Mouse (Mus musculus) heart, postnatal 0 days (tissue): ENCODE data around the gene Manbal. TPM values are rescaled to one million over a fixed set of nuclear protein-coding genes. Genes with fewer than 3 reads are reported as not detected.

ENCODE experiments used
- ATAC-seq: fragments of 200-750 bp; cut with Nextera tagmentation; 2 replicates; pipeline ENCODE4 v1.8.0; 2017; ENCODE audit warnings: low read depth, moderate number of reproducible peaks, moderate library complexity; ENCODE audit not compliant: insufficient read depth
- DNase-seq: peaks from one replicate; pipeline ENCODE4 v3.0.0-alpha.2; 2016; ENCODE audit warnings: low spot score
- H3K27ac ChIP-seq: fragments of 300-500 bp; sonication (generic); 2 replicates; pipeline ENCODE4 v1.5.1; 2014; ENCODE audit warnings: low read depth, mild to moderate bottlenecking
- H3K27me3 ChIP-seq: fragments of 300-500 bp; sonication (generic); 2 replicates; pipeline ENCODE4 v1.6.1; 2014; ENCODE audit warnings: low read length, mixed read lengths; ENCODE audit not compliant: control insufficient read depth, insufficient read depth
- H3K36me3 ChIP-seq: fragments of 300-500 bp; sonication (generic); replicated peaks from 2 replicates; pipeline ENCODE4 v1.6.1; 2014; ENCODE audit warnings: low read length, mixed read lengths; ENCODE audit not compliant: control insufficient read depth, insufficient read depth
- H3K4me1 ChIP-seq: fragments of 300-500 bp; sonication (generic); 2 replicates; pipeline ENCODE4 v1.6.1; 2014; ENCODE audit warnings: antibody characterized with exemption; ENCODE audit not compliant: control insufficient read depth, insufficient read depth
- H3K4me2 ChIP-seq: fragments of 300-500 bp; sonication (generic); 2 replicates; pipeline ENCODE4 v1.6.1; 2014; ENCODE audit warnings: low read depth, mild to moderate bottlenecking, low read length, moderate library complexity
- H3K4me3 ChIP-seq: fragments of 300-500 bp; sonication (generic); 2 replicates; pipeline ENCODE4 v1.5.1; 2014; ENCODE audit warnings: low read depth, low read length
- H3K9ac ChIP-seq: fragments of 300-500 bp; sonication (generic); replicated peaks from 2 replicates; pipeline ENCODE4 v1.6.1; 2014; ENCODE audit warnings: low read depth, low read length, mixed read lengths
- H3K9me3 ChIP-seq: fragments of 300-500 bp; sonication (generic); replicated peaks from 2 replicates; pipeline ENCODE4 v1.6.1; 2016; ENCODE audit warnings: low read length; ENCODE audit not compliant: control insufficient read depth
- CTCF ChIP-seq: IDR thresholded peaks from 2 replicates; pipeline ENCODE4 v1.5.1; 2016; ENCODE audit warnings: antibody characterized with exemption, control low read depth, low read depth
- EP300 ChIP-seq: IDR thresholded peaks from 2 replicates; pipeline ENCODE4 v1.6.1; 2016; ENCODE audit warnings: antibody characterized with exemption, low read depth
- WGBS: fragments of 180-500 bp; shearing (Covaris S2); extraction: QIAGEN DNeasy Blood & Tissue Kit; methylation state at CpG from one replicate; pipeline ENCODE4 v1.1.7; 2014; 5-methylcytosine and 5-hydroxymethylcytosine counted together
- polyA plus RNA-seq: library from polyadenylated mRNA; unstranded; fragments of >200 nt; fragmentation: Nextera tagmentation; extraction: Ambion mirVana; gene quantifications from 2 replicates; pipeline ENCODE4 v1.2.1, GENCODE M21; 2015
- total RNA-seq: library from RNA; depleted of rRNA; stranded (reverse); fragments of >200 nt; gene quantifications from 2 replicates; pipeline ENCODE4 v1.2.3, GENCODE M21; 2014; ENCODE audit warnings: low replicate concordance

Manbal gene
- total and polyA plus RNA-seq, 2 experiments from 2014 or later: 23.6 to 55.5 TPM

DNA sequence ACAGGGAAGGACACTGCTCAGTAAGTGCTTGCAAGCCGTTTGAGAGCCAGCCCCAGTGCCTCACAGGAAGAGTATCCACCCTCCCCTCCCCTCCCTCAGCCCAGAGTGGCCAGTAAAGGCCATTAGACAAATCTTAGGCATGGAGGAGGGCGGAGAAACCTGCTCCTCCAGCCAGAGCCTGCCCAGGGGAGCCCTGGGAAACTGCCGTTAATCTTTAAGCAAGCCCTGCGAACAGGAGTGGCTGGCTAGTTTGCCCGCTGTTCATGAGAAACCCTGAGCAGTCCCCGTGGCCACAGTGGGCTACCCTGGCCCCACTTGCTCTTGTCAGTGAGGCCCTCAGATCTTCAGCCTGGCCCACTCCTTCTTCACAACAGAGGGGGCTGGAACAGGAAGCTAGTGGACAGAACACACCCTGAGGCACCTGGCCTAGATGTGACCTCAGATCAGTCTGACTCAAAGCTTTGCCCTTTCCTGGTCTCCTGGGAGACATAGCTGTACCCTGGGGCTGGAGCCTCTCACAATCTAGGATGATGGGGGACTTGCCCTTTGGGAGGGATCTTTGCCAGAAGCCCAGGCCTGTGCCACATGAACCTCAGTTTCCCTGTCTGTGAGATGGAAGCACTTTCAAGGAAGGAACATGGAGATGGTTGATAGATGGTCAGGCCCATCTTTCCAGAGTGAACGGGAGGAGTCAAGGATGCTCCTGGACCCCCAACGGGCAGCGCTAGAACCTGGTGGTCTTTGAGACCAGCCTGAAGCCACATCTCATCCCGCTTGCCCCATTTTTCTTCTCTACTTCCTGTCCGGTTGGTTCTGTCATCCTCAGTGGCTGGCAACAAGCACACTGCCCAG lies 55.7 kb downstream of the Manbal start:
- no peaks in the 10 kb centered on the region for H3K27me3 ChIP-seq
- H3K36me3 ChIP-seq: no peaks in the 10 kb centered on the region
- peak overlapping the region; percentile 82; the same call in 1 of the 2 replicates for H3K4me3 ChIP-seq
- 56% methylated on average over 11 of the region's 11 CpGs for WGBS
- ATAC-seq (no peak; the same call in 1 of the 2 replicates), DNase-seq (no peak)
- peaks cover 7% of the 10 kb centered on the region for H3K4me1 ChIP-seq
- TF ChIP-seq CTCF (no peak), EP300 (no peak)
- no peak overlapping the region; the same call in 1 of the 2 replicates for H3K27ac ChIP-seq
- peak overlapping the region; percentile 98 for H3K4me2 ChIP-seq
- 0 out of 2 replicates have a peak overlapping the region, but pooled peaks have one; percentile 94 for H3K9ac ChIP-seq
- H3K9me3 ChIP-seq: no peaks in the 10 kb centered on the region

DNA sequence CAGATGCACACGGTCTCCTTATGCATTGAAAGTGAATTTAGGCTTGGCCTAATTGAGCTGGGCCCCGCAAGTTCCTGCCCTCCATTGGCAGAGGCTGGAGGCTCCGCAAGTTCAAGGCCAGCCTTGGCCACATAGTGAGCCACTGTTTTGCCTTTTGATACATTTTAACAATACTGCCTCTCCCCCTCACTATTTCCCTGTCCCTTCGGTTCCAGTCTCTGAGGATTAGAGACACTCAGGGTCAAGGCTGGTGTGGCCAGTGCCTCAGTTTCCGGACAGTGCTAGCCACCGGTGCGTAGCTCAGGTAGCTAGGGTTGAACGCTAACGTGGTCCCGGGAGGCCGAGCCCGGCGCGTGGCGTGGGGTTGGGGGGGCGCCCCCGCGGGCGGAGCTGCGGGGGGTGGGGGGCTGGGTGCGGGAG lies 56.3 kb downstream of the Manbal start:
- Histone ChIP-seq H3K4me3 (peak overlapping the region; percentile 82), H3K9me3 (no peaks in the 10 kb centered on the region), H3K27me3 (no peaks in the 10 kb centered on the region), H3K27ac (peak overlapping the region; percentile 54; the same call in 1 of the 2 replicates), H3K4me2 (peak overlapping the region; percentile 98), H3K4me1 (peaks cover 7% of the 10 kb centered on the region), H3K36me3 (no peaks in the 10 kb centered on the region), H3K9ac (peak overlapping the region; percentile 94)
- TF ChIP-seq CTCF (no peak), EP300 (no peak)
- ATAC-seq: no peak
- no peak for DNase-seq
- WGBS: 15% methylated on average over 14 of the region's 21 CpGs

DNA sequence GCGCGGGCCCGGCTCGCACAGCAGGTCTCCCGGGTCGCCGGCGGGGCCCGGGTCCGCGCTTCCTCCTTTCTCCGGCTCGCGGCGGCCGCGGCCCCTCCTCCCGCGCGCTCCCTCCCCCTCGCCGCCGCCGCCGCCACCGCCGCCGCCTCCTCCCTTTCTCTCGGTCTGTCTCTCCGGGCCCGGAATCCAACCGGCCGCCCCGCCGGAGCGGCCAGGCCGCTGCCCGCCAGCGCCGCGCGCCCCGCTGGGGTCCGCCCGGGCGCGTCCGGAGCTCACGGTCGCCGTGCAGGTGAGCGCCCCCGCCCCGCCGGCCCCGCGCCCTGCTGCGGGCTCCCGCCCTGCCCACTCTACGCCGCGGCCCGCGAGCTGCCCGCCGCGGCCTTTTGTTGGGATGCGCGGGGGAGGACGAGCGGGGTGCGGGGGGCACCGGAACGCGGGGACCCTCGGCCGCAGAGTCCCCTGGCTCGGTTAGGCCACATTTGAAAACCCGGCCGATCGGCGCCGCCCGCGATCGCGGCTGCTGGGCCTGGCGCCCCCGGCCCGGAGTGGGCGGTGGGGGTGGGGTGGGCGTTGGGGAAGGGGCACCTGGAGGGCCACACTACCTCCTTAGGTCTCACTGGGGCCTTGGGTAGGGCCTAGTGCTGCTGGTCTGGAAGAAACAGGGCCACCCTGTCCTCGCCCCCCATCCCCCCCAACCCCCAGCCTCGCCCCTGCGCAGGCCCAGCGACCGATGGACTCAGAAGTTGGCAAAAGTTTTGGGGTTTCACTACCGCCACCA lies 56.9 kb downstream of the Manbal start:
- TF ChIP-seq EP300 (no peak), CTCF (no peak)
- ATAC-seq (peak; percentile 43), DNase-seq (no peak)
- H3K9me3 ChIP-seq: no peaks in the 10 kb centered on the region
- peak overlapping the region; percentile 98 for H3K4me2 ChIP-seq
- H3K4me3 ChIP-seq: peak overlapping the region; percentile 82
- peak overlapping the region; percentile 54; the same call in 1 of the 2 replicates for H3K27ac ChIP-seq
- no peaks in the 10 kb centered on the region for H3K36me3 ChIP-seq
- peak overlapping the region; percentile 94 for H3K9ac ChIP-seq
- H3K27me3 ChIP-seq: no peaks in the 10 kb centered on the region
- H3K4me1 ChIP-seq: peaks cover 7% of the 10 kb centered on the region
- WGBS: 3% methylated on average over 32 of the region's 98 CpGs

DNA sequence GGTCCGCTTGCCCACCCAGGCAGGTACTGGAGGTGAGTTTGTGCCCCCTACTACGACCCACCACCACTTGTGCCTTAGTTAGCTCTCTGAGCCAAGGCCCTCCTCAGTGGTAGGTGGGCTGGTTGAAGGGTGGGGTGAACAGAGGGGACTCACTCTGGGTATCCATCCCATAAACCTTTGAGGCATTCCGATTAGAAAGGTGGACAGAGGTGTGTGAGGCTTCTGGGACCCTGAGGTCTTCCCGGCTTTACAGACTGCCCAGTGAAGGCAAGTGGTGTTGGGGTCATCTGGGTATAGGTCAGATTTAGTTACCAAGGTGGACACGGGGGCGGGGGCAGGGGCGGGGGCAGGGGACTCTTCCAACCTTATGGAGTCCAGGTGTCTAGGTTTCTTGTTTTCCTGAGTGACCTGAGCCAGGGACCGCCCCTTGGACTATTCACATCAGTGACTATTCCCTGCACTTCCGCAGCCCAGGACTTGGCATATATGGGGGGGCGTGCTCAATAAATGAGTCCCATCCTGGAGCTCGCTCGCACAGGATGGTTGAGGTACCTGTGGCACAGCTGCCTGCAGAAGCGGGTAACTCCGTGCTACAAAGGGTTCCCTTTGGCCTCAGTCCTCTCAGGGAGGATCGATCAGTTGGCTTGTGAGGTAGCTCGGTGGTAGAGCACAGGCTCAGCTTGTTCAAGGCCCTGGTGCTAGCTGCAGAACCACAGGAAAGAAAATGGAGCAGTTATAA lies 57.7 kb downstream of the Manbal start:
- no peak for TF ChIP-seq EP300
- no peak for TF ChIP-seq CTCF
- Histone ChIP-seq H3K9ac (peak overlapping the region; percentile 94), H3K27me3 (no peaks in the 10 kb centered on the region), H3K4me2 (peak overlapping the region; percentile 98), H3K4me1 (peaks cover 7% of the 10 kb centered on the region), H3K4me3 (peak overlapping the region; percentile 82), H3K36me3 (no peaks in the 10 kb centered on the region), H3K9me3 (no peaks in the 10 kb centered on the region), H3K27ac (0 out of 2 replicates have a peak overlapping the region, but pooled peaks have one; percentile 54)
- 82% methylated on average over 16 of the region's 16 CpGs for WGBS
- ATAC-seq: no peak
- DNase-seq: no peak

DNA sequence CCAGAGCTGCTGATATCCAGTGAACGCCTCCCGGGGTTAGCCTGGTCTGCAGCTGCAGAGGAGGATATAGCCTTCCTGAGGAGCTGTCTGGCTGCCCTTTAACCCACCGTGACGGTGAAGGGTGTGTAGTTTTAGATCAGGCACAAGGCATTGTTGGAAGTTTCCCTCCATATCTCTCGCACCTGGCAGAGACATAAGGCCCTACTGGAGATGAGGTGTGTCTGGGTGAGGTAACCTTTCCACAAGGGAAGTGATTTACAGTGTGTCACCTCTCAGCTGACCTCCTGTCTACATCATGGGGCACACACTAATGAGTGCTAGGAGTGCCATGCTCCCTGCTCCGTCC lies 58.2 kb downstream of the Manbal start:
- Histone ChIP-seq H3K27me3 (no peaks in the 10 kb centered on the region), H3K4me1 (peaks cover 7% of the 10 kb centered on the region), H3K9ac (no peak overlapping the region), H3K9me3 (no peaks in the 10 kb centered on the region), H3K36me3 (no peaks in the 10 kb centered on the region), H3K4me2 (no peak overlapping the region), H3K4me3 (no peak overlapping the region), H3K27ac (no peak overlapping the region)
- DNase-seq (no peak), ATAC-seq (no peak)
- 81% methylated on average over 6 of the region's 6 CpGs for WGBS
- no peak for TF ChIP-seq EP300
- no peak for TF ChIP-seq CTCF
